Mouse (Mus musculus) neural tube, embryonic 11.5 days (tissue): ENCODE data around the gene Thbs4. TPM values are rescaled to one million over a fixed set of nuclear protein-coding genes. Genes with fewer than 3 reads are reported as not detected.
A peak's percentile ranks its signal among the peaks of the same experiment; 100 is the strongest.
"Not testable (repeated sequence)": the region's sequence is repeated elsewhere in the genome, so short reads cannot be mapped to it uniquely, and the experiment has no call there.

Experiments
- ATAC-seq: fragments of 200-750 bp; cut with Nextera tagmentation; 2 replicates; pipeline ENCODE4 v1.8.0; 2017; ENCODE audit warnings: moderate number of reproducible peaks, mild to moderate bottlenecking, moderate TSS enrichment, moderate library complexity; ENCODE audit not compliant: insufficient read depth, low FRiP score, low TSS enrichment
- DNase-seq: peaks from one replicate; pipeline ENCODE4 v3.0.0-alpha.2; 2015; ENCODE audit warnings: low spot score
- H3K27ac ChIP-seq: fragments of 300-500 bp; sonication (generic); 2 replicates; pipeline ENCODE4 v1.5.1; 2014; ENCODE audit warnings: low read depth, mild to moderate bottlenecking, low read length
- H3K27me3 ChIP-seq: fragments of 300-500 bp; sonication (generic); 2 replicates; pipeline ENCODE4 v1.6.1; 2014; ENCODE audit warnings: mild to moderate bottlenecking, low read length, mixed read lengths; ENCODE audit not compliant: control insufficient read depth, insufficient read depth
- H3K36me3 ChIP-seq: fragments of 300-500 bp; sonication (generic); 2 replicates; pipeline ENCODE4 v1.6.1; 2014; ENCODE audit warnings: mild to moderate bottlenecking, low read length, moderate library complexity, mixed read lengths; ENCODE audit not compliant: control insufficient read depth, insufficient read depth
- H3K4me1 ChIP-seq: fragments of 300-500 bp; sonication (generic); 2 replicates; pipeline ENCODE4 v1.6.1; 2014; ENCODE audit warnings: low read length, mixed read lengths; ENCODE audit not compliant: control insufficient read depth, insufficient read depth
- H3K4me2 ChIP-seq: fragments of 300-500 bp; sonication (generic); 2 replicates; pipeline ENCODE4 v1.6.1; 2014; ENCODE audit warnings: low read depth, mild to moderate bottlenecking, moderate library complexity
- H3K4me3 ChIP-seq: fragments of 300-500 bp; sonication (generic); 2 replicates; pipeline ENCODE4 v1.5.1; 2014; ENCODE audit warnings: low read depth, low read length
- H3K9ac ChIP-seq: fragments of 300-500 bp; sonication (generic); 2 replicates; pipeline ENCODE4 v1.6.1; 2014; ENCODE audit warnings: mild to moderate bottlenecking, low read length
- H3K9me3 ChIP-seq: fragments of 300-500 bp; sonication (generic); 2 replicates; pipeline ENCODE4 v1.6.1; 2016; ENCODE audit warnings: low read length; ENCODE audit not compliant: control insufficient read depth
- WGBS: fragments of 180-500 bp; shearing (Covaris S2); extraction: QIAGEN DNeasy Blood & Tissue Kit; methylation state at CpG from one replicate; pipeline ENCODE4 v1.1.7; 2014; 5-methylcytosine and 5-hydroxymethylcytosine counted together
- polyA plus RNA-seq: library from polyadenylated mRNA; unstranded; fragments of >200 nt; fragmentation: Nextera tagmentation; extraction: Ambion mirVana; gene quantifications from 2 replicates; pipeline ENCODE4 v1.2.1, GENCODE M21; 2014

Thbs4 gene
- polyA plus RNA-seq: 1.2 TPM in 2 replicates

DNA sequence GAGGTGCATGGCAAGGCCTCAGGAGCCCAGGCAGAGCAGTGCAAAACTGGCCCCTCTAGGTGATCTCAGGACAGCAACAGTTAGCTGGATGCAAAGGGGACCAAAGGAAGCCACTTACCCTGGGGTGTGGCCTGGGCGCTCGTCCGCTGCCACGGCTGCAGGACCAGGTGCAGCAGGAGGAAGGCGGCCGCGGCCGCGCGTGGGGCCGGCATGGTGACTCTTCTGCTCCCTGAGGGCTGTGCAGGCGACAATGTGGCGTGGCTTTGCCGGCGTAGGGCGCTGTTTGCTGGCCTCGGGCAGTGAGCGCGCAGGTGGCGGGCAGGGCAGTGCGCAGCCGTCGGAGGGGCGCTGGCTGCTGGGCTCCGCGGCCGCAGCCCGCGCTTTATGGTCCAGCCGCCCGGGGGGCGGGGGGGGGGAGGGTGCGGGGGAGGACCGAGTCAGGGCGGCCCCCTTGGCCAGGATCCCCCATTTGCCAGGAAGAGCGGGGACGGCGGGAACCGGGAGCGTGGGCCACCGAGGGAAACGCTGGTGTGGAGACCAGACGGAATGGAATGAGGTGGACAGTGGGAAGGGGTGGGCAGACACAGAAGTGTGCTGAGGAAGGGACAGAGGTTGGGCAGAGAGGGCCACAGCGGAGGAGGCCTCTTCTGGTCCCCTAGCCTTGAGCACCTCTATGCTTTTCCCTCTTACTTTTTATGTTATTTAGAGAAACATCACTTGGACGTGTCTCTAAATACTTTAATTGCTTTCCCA is at the start of gene Thbs4:
Thbs4 (minus strand) TSS at position 357 of the 753 bp plus-strand sequence.
- peak within 1 kb of the TSS; percentile 36 for H3K9ac ChIP-seq
- H3K27ac ChIP-seq: no peak within 1 kb of the TSS
- no peaks in the 10 kb centered on the region for H3K36me3 ChIP-seq
- DNase-seq: peak; percentile 49
- H3K4me3 ChIP-seq: peak within 1 kb of the TSS; percentile 36
- peak; percentile 52; the same call in 1 of the 2 replicates for ATAC-seq
- peaks cover 3% of the 10 kb centered on the region; the same call in 1 of the 2 replicates for H3K4me1 ChIP-seq
- no peaks in the 10 kb centered on the region for H3K9me3 ChIP-seq
- H3K27me3 ChIP-seq: peaks cover 11% of the 10 kb centered on the region
- WGBS: 9% methylated on average over 32 of the region's 45 CpGs
- H3K4me2 ChIP-seq: peak within 1 kb of the TSS; percentile 49

DNA sequence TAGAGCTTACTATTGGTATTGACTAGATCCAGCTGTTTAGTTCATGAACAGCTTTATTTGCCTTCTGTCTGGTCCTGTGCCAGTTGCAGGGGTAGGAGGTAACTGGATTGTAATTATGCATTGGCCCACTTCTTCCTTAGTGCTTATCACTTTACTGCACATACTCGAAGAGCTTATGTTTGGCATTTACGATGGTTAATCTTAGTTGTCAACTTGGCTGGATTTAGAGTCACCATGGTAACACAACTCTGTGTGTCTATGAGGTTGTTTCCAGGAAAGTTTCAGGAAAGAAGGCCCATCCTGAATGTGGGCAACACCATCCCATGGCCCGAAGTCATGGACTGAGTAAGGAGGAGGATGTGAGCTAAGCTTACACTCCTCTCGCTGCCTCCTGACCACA is 38.5 kb upstream of the Thbs4 start:
- H3K4me3 ChIP-seq: no peak overlapping the region
- no peak for DNase-seq
- no peak overlapping the region for H3K4me2 ChIP-seq
- no peak overlapping the region for H3K9ac ChIP-seq
- no peaks in the 10 kb centered on the region for H3K9me3 ChIP-seq
- no peak overlapping the region for H3K27ac ChIP-seq
- ATAC-seq: no peak
- no peaks in the 10 kb centered on the region for H3K27me3 ChIP-seq
- H3K36me3 ChIP-seq: no peaks in the 10 kb centered on the region
- WGBS: 92% methylated on average over 4 of the region's 4 CpGs
- H3K4me1 ChIP-seq: no peaks in the 10 kb centered on the region

DNA sequence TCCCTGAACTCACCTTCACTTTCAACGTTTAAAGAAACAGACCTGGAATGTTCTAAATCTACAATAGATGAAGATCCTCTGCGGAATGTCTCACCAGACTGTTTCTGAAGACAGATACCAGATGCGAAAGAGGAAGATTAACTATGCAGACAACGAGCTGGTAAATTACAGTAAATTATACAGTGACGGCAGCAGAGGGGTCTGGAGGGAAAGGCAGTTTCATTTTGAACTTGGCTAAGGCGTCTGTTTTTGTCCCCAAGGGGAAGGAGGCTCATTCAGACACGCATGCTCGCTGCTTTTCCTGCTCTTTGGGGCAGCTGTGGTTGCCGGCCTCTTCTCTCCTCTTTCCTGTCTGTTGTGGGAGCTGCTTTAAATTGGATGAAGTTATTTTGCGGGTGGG is 34.2 kb upstream of the Thbs4 start:
- H3K9ac ChIP-seq: no peak overlapping the region
- H3K4me1 ChIP-seq: no peaks in the 10 kb centered on the region
- no peak for DNase-seq
- 67% methylated on average over 10 of the region's 10 CpGs for WGBS
- ATAC-seq: no peak
- H3K9me3 ChIP-seq: no peaks in the 10 kb centered on the region
- no peak overlapping the region for H3K4me3 ChIP-seq
- no peak overlapping the region for H3K27ac ChIP-seq
- H3K4me2 ChIP-seq: no peak overlapping the region
- H3K27me3 ChIP-seq: no peaks in the 10 kb centered on the region
- no peaks in the 10 kb centered on the region for H3K36me3 ChIP-seq

DNA sequence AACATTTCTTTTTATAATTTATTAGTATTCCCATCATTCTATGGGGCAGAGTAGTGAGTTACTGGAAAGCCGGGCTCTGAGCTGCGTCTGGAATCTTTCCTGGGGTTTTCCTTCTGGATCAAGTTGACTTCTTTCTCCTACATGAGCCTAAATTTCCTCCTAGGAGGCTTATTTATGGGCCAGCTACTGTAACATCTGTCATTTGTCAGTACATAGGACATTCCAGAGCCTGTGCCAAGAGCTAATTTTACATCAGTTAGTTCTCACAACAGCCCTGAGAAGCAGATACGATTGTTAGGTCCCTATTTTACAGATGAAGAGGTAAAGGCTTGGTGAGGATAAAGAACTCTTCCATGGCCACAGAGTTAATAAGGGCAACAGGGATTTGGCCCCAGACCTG is 22.7 kb upstream of the Thbs4 start:
- Histone ChIP-seq H3K27me3 (no peaks in the 10 kb centered on the region), H3K4me2 (no peak overlapping the region), H3K9me3 (no peaks in the 10 kb centered on the region), H3K27ac (no peak overlapping the region), H3K36me3 (no peaks in the 10 kb centered on the region), H3K4me3 (no peak overlapping the region), H3K4me1 (no peaks in the 10 kb centered on the region), H3K9ac (no peak overlapping the region)
- WGBS: 88% methylated on average over 3 of the region's 3 CpGs
- DNase-seq: no peak
- no peak for ATAC-seq

DNA sequence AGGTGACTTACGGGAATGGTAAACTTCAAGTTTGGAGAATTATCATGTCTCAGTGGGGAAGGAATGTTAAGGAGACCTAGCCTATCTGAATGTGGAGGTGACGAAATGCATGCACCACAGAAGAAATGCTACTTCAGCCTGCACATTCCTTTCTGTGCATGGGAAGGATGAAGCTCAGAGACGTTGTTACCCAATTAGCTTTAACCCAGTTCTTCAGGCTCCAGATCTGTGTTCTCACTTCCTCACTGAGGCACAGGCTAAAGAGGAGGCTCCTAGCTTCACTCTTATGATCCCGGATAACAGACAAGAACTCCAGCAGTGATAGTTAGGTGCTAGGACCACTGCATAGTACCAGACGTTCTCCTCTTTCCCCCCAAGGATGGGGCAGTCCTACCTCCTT is 21.7 kb upstream of the Thbs4 start:
- no peak overlapping the region for H3K4me2 ChIP-seq
- H3K9ac ChIP-seq: no peak overlapping the region
- H3K36me3 ChIP-seq: no peaks in the 10 kb centered on the region
- H3K9me3 ChIP-seq: no peaks in the 10 kb centered on the region
- ATAC-seq: no peak
- no peak overlapping the region for H3K4me3 ChIP-seq
- no peaks in the 10 kb centered on the region for H3K4me1 ChIP-seq
- no peaks in the 10 kb centered on the region for H3K27me3 ChIP-seq
- H3K27ac ChIP-seq: no peak overlapping the region
- WGBS: 91% methylated on average over 5 of the region's 5 CpGs
- DNase-seq: no peak

DNA sequence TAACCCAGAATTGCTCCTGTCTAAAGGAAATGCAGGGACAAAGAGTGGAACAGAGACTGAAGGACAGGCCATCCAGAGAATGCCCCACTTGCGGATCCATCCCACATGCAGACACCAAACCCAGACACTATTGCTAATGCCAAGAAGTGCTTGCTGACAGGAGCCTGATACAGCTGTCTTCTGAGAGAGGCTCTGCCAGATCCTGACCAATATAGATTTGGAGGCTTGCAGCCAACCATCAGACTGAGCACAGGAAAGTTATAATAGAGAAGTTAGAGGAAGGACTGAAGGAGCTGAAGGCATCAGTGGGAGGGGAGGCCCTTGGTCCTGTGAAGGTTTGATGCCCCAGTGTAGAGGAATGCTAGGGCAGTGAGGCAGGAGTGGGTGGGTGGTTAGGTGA is 16.0 kb upstream of the Thbs4 start:
- H3K4me2 ChIP-seq, ATAC-seq, DNase-seq, H3K27ac ChIP-seq, H3K4me1 ChIP-seq, H3K4me3 ChIP-seq, H3K9me3 ChIP-seq, H3K36me3 ChIP-seq, H3K27me3 ChIP-seq, H3K9ac ChIP-seq: not testable (repeated sequence)
- WGBS: 88% methylated on average over 1 of the region's 1 CpGs

DNA sequence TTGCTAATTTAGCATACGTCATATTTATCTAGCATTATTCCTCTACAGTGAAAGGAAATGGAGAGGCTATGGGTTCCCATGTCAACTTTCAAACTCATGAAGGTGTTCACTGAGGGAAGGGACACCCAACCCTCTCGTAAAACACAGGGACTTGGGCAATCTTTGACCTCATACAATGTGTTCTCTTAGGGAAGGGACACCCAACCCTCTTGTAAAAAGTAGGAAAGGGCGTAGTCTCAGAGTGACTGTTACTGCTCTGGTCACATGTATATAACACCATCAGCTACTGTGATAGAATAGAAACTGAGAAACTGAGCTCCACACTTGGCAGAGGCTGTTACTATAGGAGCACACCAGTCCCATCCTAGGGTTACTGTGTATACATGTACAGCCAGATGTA is 13.2 kb upstream of the Thbs4 start:
- H3K9me3 ChIP-seq: no peaks in the 10 kb centered on the region
- no peaks in the 10 kb centered on the region for H3K27me3 ChIP-seq
- H3K4me2 ChIP-seq: no peak overlapping the region
- no peaks in the 10 kb centered on the region for H3K4me1 ChIP-seq
- DNase-seq (no peak), ATAC-seq (no peak)
- H3K4me3 ChIP-seq: no peak overlapping the region
- H3K36me3 ChIP-seq: no peaks in the 10 kb centered on the region
- H3K27ac ChIP-seq: no peak overlapping the region
- H3K9ac ChIP-seq: no peak overlapping the region
- WGBS: 91% methylated on average over 3 of the region's 3 CpGs

DNA sequence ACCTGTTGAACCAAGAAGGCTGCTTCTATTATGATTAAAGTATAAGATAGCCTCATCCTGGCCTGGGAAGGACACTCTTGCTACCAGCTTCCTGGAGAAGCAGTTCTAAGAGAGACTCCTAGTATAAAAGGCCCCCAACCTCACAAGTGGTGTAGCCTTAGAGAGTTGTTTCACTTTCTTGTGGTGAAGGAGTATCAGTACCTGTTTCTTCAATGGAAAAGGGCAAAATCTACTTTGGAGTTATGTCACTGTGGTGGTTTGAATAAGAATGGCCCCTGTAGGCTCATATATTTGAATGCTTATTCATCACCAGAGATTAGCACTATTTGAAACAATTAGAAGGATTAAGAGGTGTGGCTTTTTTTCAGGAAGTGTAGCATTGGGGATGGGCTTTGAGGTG is 12.2 kb upstream of the Thbs4 start:
- no peaks in the 10 kb centered on the region for H3K27me3 ChIP-seq
- H3K4me1 ChIP-seq: no peaks in the 10 kb centered on the region
- H3K4me3 ChIP-seq: no peak overlapping the region
- H3K27ac ChIP-seq: no peak overlapping the region
- H3K9ac ChIP-seq: no peak overlapping the region
- H3K9me3 ChIP-seq: no peaks in the 10 kb centered on the region
- DNase-seq: no peak
- no peaks in the 10 kb centered on the region for H3K36me3 ChIP-seq
- no peak overlapping the region for H3K4me2 ChIP-seq
- no peak for ATAC-seq

DNA sequence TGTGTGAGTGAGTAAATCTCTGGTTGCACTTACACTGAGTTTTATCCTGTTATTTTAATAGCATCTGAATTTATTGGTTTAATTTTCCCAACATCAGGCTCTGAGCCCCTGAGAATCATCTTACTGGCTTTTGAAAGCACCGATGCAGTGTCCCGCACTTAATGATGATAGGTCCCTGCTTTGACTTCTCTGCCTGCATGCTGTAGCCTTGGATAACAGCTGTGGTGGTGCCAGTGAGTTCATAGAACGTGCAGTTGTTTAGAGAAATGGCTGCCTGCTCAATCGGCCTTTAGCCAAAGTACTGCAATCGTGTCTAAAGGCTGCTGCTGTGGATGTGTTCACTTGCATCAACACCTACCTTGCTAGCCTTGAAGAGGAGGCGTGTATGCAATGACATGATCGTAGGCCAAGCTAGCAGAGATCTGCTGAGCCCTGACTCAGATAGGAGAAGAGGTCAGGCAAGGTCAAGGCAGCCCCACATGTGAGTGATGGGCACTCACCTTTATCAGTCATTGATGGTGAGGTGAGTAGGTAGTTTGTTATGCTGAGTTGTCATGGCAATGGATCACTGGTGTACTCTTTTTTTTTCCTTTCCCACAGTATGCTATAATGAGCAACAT is 4.8 kb upstream of the Thbs4 start:
- no peak overlapping the region for H3K4me2 ChIP-seq
- H3K27ac ChIP-seq: no peak overlapping the region
- peaks cover 2% of the 10 kb centered on the region for H3K27me3 ChIP-seq
- DNase-seq: no peak
- 80% methylated on average over 7 of the region's 7 CpGs for WGBS
- no peak overlapping the region for H3K4me3 ChIP-seq
- no peak overlapping the region for H3K9ac ChIP-seq
- ATAC-seq: no peak
- no peaks in the 10 kb centered on the region for H3K9me3 ChIP-seq
- H3K4me1 ChIP-seq: peaks cover 1% of the 10 kb centered on the region; the same call in 1 of the 2 replicates
- H3K36me3 ChIP-seq: no peaks in the 10 kb centered on the region
